Mouse (Mus musculus) G1E-ER4 (cell line): ENCODE measurements around the gene Rack1. TPM values are rescaled to one million over a fixed set of nuclear protein-coding genes. Genes with fewer than 3 reads are reported as not detected.

Source experiments
- GATA1 ChIP-seq: IDR thresholded peaks from one replicate; pipeline ENCODE4 v1.8.0; 2012; ENCODE audit warnings: low read length, inconsistent platforms
- polyA plus RNA-seq: library from polyadenylated mRNA; stranded (reverse); fragments of >175 nt; gene quantifications from 2 replicates; pipeline ENCODE4 v1.2.3, GENCODE M21; 2012

Gene Rack1
- 363 and 5,083 TPM in 2 replicates for polyA plus RNA-seq

DNA sequence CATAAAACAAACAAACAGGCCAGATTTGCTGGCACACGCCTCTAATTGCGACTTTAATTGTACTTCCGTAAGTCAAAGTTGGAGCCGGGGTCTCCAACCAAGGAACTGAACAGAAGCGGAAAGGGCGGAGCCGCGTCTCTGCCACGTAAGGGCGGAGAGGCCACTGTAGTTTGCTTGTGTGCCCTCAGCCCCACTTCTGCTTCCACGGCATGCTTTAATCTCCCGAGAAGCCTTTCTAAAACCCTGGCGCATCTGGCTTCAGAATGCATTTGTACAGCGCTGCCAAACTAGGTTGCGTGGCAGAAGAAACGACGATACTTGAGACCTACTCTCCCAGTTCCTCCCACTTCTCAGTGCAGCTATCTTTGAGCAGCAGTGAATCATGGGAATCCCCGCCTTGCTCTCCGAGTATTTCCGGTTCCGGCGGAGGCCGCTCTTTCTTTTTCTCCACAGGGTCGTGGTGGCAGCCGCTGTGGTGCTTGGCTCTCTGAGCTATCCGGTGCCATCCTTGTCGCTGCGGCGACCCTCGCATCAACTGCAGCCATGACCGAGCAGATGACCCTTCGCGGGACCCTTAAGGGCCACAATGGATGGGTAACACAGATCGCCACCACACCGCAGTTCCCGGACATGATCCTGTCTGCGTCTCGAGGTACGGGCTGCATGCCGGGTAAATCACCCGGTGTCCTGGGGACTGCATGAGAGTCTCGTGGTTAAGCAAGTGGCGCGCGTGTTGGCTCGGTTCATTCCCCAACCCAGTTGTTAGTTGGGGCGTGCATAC lies at the start of gene Rack1:
Gene Rack1, plus strand, starts transcription at position 412 of the 781 bp plus-strand sequence.
- TF ChIP-seq GATA1 = no peak

DNA sequence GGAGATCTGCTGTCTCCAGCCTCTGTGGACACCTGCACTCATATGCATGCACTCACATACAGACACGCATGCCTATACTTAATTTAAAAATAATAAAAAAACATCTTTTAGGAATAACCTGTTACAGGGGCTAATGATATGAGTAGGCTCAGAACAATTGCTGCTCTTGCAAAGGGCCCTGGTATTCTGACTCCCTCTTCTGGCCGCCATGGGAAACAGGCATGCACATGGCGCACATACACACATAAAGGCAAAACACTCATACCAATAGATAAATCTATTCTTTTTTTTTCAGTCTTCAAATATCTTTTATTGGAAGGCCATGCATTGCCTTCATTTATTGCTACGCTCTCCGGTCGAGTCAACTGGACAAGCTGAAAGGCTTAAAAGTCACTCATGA lies 49.7 kb upstream of the Rack1 start:
- no peak for TF ChIP-seq GATA1

DNA sequence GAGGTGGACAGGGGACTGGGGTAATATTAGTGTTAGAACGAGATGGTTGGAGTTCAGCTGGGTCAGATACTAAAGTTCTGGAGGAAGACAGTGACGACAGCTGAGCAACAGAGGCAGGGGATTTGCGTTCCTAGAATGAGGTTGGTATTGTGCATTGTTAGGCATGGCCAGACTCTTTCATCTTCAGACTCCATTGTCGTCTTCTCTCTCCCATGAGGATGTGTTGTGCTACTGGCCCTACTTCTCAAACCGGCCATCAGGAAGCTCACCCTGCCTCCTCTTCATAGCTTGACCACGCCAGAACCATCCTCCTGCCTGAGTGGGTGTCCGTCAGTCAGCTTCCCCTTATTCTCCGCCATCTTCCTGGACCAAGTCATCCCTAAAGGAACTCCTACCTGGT lies 41.1 kb upstream of the Rack1 start:
- no peak for TF ChIP-seq GATA1

DNA sequence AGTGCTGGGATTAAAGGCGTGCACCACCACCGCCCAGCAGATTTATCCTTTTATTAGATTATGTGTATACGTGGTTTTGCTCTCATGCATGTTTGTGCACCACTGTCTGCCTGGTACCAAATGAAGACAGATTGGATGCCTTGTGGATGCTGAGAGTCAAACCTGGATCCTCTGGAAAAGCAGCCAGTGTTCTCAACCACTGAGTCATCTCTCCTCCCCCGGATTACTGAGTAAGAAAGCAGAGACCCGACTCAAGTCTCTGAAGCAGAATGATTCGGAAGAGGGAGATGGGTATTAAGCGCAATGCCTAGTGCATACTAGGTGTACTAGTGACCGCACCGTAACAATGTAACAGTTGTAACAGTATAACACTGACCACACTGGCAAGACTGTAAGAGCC lies 36.0 kb upstream of the Rack1 start:
- TF ChIP-seq GATA1 = no peak

DNA sequence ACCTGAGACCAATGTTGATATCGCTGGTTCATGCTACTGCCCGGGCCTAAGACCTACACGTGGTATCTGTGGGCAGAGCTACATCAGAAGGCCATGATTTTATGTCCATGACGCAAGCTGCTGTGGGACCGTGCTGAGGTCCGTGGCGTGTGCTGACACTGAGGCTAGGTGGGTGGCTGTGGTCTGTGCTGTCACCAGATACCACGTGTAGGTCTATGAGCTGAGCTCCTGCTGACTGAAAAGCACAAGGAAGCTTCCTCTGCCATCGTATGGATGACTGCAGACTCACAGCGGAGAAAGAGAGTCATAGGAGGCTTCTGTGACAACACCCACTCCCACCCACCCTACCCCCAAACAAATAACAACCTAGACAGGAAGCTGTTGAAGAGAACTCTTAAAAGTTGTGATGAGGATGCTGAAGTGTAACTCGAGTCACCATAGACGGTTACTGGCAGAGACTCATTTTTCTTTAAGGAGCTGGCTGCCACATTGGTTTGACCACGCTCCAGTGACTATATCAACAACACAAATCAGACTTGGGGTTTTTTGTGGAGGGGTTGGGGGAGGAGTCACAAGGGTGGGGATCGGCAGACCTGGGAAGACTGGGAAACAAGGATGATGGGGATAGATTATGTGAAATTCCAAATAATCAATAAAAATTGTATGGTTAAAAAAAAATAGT lies 32.8 kb upstream of the Rack1 start:
- TF ChIP-seq GATA1 = no peak

DNA sequence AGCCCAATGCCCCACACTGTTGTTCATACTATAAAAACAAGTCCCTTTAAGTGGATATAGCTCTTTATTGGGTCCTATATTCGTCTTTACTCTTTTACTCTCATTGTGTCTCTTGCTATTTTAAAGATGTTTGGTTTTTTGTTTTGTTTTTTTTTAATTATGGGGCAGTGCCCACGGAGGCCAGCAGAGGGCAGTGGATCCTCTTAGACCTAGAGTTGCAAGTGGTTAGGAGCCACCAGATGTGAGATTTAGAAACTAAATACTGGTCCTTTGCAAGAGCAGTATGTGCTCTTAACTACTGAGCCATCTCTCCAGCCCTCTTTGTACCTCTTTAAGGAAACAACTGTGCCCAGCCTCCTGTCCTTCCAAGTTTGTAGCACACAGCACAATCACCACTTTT lies 28.4 kb upstream of the Rack1 start:
- TF ChIP-seq GATA1 = no peak

DNA sequence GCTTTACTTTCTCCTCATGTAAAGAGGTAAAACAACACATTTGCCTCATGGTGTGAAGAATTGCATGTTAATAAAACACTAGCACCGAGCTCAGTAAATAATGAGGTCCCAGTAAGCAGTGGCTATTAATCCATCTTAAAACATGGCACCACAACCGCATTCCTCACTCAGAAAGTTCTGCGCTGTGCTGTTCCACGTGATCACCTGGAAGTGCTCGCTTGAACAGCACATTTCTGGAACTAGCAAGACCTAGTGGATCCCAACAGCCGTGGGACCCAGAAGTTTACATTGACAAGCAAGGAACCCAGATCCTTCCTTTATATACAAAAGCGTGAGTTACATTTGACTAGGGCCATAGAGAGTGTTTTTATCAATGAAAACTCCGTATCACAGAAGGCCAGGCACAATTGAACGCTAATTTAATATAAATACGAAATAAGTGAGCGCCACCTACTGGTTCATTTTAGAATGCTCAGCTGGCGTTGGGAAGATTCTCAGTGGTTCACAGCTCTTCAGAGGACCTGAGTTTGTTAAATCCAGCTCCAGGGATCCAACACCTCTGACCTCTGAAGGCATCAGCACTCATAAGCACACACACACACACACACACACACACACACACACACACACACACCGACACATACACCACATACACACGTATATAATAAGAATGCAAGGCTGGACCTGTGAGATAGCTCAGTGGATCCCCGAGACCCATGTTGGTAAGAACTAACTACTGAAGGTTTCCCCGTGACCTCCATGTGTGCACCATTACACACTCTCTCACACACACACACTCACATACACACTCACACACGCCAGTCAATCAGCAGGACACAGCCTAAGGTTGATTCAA lies 25.5 kb upstream of the Rack1 start:
- no peak for TF ChIP-seq GATA1

DNA sequence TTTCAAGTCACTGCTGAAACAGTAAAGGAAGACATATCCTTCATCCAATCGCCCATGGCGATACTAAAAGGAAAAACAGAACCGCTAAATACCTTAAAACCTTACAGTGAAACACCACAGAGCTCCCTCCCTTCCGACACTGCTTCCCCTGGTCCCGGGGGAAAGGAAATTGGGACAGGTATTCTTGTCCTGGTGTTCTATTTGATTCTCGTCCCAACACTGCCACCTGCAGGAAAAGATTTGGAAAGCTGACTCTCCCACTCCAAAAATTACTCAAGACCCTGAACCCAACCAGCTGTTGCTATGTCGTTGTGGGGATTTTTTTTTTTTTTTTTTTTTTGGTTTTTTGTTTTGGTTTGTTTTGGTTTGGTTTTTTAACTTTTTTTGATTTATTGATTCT lies 24.6 kb upstream of the Rack1 start:
- no peak for TF ChIP-seq GATA1

DNA sequence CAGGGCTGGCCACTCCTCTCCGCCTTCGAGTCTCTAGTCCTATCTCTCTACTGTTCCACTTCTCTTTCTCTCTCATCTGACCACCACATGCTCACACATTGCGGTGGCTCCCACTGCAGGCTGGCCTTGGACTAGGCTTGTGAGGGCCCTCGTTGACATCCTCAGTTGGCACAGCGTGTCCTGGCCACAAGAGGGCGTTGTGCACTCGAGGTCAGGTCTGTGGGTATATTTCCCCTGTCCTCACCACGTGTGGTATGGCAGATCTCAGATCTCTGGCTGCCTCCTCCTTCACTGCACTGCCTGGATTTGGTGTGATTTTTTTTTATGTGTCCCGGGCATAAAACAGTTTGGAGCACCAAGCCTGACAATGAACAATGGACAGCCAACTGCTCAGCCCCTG lies 23.5 kb upstream of the Rack1 start:
- no peak for TF ChIP-seq GATA1

DNA sequence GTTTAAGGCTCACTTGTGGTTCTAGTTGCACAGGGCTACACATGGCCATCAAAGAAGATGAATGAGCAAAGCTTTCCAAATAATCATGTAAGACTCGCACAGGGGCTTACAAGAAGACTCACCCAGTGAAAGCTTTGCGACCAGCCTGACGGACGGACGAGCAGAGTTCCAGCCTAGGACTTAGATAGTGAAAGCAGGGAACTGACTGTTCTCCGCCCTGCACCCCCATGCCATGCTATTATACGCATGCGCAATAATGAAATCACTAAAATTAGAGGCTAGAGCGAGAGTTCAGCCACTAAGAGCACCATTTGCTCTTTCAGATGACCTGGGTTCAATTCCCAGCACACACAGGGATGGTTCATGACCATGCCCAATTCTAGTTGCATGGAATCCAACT lies 22.8 kb upstream of the Rack1 start:
- TF ChIP-seq GATA1 = no peak

DNA sequence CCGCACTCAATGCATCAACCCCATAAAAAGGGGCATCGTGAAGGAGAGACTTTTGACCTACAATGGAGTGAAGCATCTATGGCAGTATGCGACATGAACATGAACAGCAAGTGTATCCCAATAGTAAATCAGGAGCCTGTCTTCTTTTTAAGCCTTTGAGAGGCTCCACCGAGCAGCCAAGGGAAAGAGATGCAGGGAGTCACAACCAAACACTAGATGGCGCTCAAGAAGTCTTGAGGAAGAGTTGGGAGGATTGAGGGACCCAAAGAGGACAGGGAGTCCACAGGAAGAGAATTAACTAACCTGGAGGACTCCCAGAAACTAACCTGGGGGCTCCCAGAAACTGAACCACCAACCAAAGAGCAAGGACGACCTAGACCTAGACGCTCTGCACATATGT lies 20.7 kb upstream of the Rack1 start:
- TF ChIP-seq GATA1 = no peak

DNA sequence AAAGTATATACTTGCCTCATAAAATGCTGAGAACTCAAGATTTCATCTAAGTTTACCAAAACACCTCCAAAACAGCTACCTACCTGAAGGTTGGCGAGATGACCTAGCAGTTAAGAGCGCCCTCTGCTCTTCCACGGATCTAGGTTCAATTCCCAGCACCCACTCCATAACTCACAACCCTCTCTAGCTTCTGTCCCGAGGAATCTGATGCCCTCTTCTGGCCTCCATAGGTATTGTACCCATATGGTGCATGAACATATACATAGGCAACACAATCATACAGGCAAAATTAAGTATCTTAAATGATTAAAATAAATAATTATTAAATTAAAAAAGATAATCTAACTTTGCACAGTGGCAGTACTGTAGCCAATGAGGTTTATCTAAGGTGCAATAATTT lies 17.9 kb upstream of the Rack1 start:
- TF ChIP-seq GATA1 = no peak

DNA sequence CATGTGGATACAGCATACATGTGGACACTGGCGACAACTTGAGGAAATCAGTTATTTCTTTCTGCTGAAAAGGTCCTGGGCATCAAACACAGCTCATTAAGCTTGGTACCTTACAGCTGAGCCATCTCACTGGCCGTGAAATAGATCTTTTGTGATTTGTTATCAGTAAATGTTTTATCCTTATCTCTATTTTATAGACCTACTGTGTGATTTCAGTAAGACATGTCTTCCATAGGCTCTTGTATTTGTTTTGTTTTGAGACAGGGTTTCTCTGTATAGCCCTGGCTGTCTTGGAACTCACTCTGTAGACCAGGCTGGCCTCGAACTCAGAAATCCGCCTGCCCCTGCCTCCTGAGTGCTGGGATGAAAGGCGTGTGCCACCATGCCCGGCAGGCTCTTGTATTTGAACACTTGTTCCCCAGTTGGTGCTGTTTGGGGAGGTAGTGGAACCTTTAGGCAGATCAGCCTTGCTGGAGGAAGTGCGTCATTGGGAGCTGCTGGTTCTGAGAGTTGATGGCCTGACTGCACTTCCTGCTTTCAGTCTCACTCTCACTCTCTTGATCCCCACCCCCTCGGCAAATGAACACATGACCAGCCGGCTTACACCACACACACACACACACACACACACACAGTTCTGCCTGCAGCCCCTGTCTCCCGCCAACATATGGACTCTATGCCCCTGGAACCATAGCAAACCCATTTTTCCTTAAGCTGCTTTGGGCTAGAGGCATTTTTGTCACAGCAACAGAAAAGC lies 12.5 kb upstream of the Rack1 start:
- no peak for TF ChIP-seq GATA1

DNA sequence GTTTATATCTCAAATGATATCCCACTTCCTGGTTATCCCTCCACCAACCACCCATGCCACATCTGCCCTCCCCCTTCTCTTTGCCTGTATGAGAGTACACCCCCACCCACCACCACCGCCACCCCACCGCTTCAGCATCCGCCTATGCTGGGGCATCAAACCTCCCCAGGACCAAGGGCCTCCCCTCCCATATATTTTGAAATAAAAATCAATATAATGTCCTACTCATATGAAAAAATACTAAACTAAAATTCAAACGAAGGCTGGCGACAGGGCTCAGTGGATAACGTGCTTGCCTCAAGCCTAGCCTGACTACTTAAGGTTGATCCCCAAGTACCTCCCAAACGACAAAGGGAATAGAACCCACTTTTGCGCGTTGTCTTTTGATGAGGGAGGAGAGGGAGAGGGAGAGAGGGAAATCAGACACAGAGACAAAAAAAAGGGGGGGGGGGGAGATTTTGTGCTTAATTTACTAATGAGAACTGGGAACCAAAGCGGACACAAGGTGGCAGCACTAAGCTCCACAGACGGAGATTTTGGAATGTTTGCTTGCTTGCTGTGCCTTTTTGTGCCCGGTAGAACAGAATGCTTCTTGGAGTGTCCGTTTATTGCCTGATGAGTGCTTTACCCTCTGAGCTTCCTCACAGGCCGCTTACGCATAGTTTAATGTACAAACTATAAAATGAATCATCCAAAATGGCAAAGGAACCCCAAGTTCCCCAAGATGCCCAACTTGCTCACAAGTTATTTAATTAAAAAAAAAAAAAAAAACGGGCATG lies 11.6 kb upstream of the Rack1 start:
- TF ChIP-seq GATA1 = no peak

DNA sequence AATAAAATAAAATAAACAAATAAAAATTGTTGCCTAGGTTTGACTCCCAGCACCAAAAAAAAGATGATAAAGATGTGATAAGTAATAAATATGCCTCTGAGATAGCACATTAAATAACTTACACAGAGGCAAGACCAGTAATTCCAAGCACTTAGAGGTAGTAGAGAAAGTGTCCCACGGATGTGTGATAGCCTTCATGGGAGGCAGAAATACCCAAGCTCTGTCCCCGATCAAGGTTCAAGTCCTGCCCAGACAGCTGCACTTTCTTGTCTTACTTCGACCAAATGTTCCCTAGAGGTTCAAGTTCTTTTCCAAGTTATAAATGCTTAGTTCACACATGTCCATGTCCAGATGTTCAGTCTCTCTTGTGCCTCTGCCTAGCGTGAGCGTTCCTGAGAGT lies 10.9 kb upstream of the Rack1 start:
- no peak for TF ChIP-seq GATA1
